Mouse (Mus musculus) macrophage (primary cell): Measurements from ENCODE around the gene Csrp1. TPM values are rescaled to one million over a fixed set of nuclear protein-coding genes. Genes with fewer than 3 reads are reported as not detected.

ENCODE experiments used
- H3K27ac ChIP-seq: fragments of 350-480 bp; formaldehyde crosslinking; 2 replicates; pipeline ENCODE4 v1.9.0; 2021
- H3K36me3 ChIP-seq: fragments of 350-480 bp; formaldehyde crosslinking; 2 replicates; pipeline ENCODE4 v1.9.0; 2021; ENCODE audit errors: inconsistent target
- H3K4me3 ChIP-seq: fragments of 350-480 bp; formaldehyde crosslinking; 2 replicates; pipeline ENCODE4 v1.9.0; 2021; ENCODE audit errors: inconsistent target
- H3K79me2 ChIP-seq: fragments of 350-480 bp; formaldehyde crosslinking; 2 replicates; pipeline ENCODE4 v1.9.0; 2021; ENCODE audit errors: inconsistent target
- WGBS: methylation state at CpG from one replicate; pipeline ENCODE4 v1.1.7; 2026; ENCODE audit warnings: inconsistent platforms; ENCODE audit not compliant: missing documents; 5-methylcytosine and 5-hydroxymethylcytosine counted together
- polyA plus RNA-seq: library from polyadenylated mRNA; stranded (reverse); fragments of 250-400 nt; gene quantifications from 3 replicates; pipeline ENCODE4 v1.2.4, GENCODE M21; 2018; ENCODE audit warnings: inconsistent platforms

The Csrp1 gene
- polyA plus RNA-seq, 1 experiment from 2014 or later = 227 TPM

- WGBS = 4% methylated on average over 82 of the region's 90 CpGs
- Histone ChIP-seq H3K4me3 (peak within 1 kb of the TSS; percentile 50), H3K27ac (peak within 1 kb of the TSS; percentile 24), H3K79me2 (no peaks in the 10 kb centered on the region), H3K36me3 (no peaks in the 10 kb centered on the region)
These were observed 46.1 kb downstream of the Csrp1 start, which contains the start of gene Phlda3 for GRCm38 (mm10) chr1:135765645-135766591. Gene Phlda3, plus strand, starts transcription at chr1:135766119.

- H3K27ac ChIP-seq = peak overlapping the region; percentile 24
These were observed 46.9 kb downstream of the Csrp1 start for GRCm38 (mm10) chr1:135766592-135767306.

GRCm38 (mm10) chr1:135767324-135767890 lies 47.5 kb downstream of the Csrp1 start:
- H3K27ac ChIP-seq = no peak overlapping the region
- 91% methylated on average over 4 of the region's 4 CpGs for WGBS
- no peaks in the 10 kb centered on the region for H3K79me2 ChIP-seq
- no peaks in the 10 kb centered on the region for H3K36me3 ChIP-seq
- H3K4me3 ChIP-seq = peak overlapping the region; percentile 50

More at GRCm38 (mm10) chr1:135766592-135767306, 46.9 kb downstream of the Csrp1 start:
- Histone ChIP-seq H3K4me3 (peak overlapping the region; percentile 50), H3K36me3 (no peaks in the 10 kb centered on the region), H3K79me2 (no peaks in the 10 kb centered on the region)
- WGBS = 43% methylated on average over 30 of the region's 30 CpGs

- Histone ChIP-seq H3K36me3 (no peaks in the 10 kb centered on the region), H3K4me3 (no peak overlapping the region)
- 95% methylated on average over 2 of the region's 2 CpGs for WGBS
These were observed 48.5 kb downstream of the Csrp1 start for GRCm38 (mm10) chr1:135768400-135768799.

GRCm38 (mm10) chr1:135770237-135770636 lies 50.4 kb downstream of the Csrp1 start:
- no peak overlapping the region for H3K4me3 ChIP-seq
- peak overlapping the region; percentile 21 for H3K27ac ChIP-seq
- H3K36me3 ChIP-seq = no peaks in the 10 kb centered on the region
- no peaks in the 10 kb centered on the region for H3K79me2 ChIP-seq
- 60% methylated on average over 7 of the region's 7 CpGs for WGBS

More at GRCm38 (mm10) chr1:135768400-135768799, 48.5 kb downstream of the Csrp1 start:
- Histone ChIP-seq H3K27ac (no peak overlapping the region), H3K79me2 (no peaks in the 10 kb centered on the region)

GRCm38 (mm10) chr1:135770896-135771572 lies 51.2 kb downstream of the Csrp1 start:
- H3K36me3 ChIP-seq = no peaks in the 10 kb centered on the region
- H3K79me2 ChIP-seq = no peaks in the 10 kb centered on the region
- peak overlapping the region; percentile 21 for H3K27ac ChIP-seq
- no peak overlapping the region for H3K4me3 ChIP-seq
- 61% methylated on average over 12 of the region's 12 CpGs for WGBS

GRCm38 (mm10) chr1:135771573-135771970 lies 51.7 kb downstream of the Csrp1 start:
- Histone ChIP-seq H3K36me3 (no peaks in the 10 kb centered on the region), H3K4me3 (no peak overlapping the region), H3K79me2 (no peaks in the 10 kb centered on the region), H3K27ac (no peak overlapping the region)
- WGBS = 95% methylated on average over 8 of the region's 8 CpGs

- Histone ChIP-seq H3K4me3 (no peak overlapping the region), H3K79me2 (no peaks in the 10 kb centered on the region), H3K36me3 (no peaks in the 10 kb centered on the region), H3K27ac (no peak overlapping the region)
These were observed 56.7 kb downstream of the Csrp1 start for GRCm38 (mm10) chr1:135776596-135776995.

GRCm38 (mm10) chr1:135777046-135777445 lies 57.2 kb downstream of the Csrp1 start:
- H3K27ac ChIP-seq = no peak overlapping the region
- H3K79me2 ChIP-seq = no peaks in the 10 kb centered on the region
- no peaks in the 10 kb centered on the region for H3K36me3 ChIP-seq
- WGBS = 100% methylated on average over 1 of the region's 1 CpGs
- H3K4me3 ChIP-seq = no peak overlapping the region

GRCm38 (mm10) chr1:135778780-135779535 lies 59.1 kb downstream of the Csrp1 start, which contains the start of gene Tnni1:
Gene Tnni1, plus strand, starts transcription at chr1:135779434.
- no peaks in the 10 kb centered on the region for H3K79me2 ChIP-seq
- no peaks in the 10 kb centered on the region for H3K36me3 ChIP-seq
- H3K27ac ChIP-seq = no peak within 1 kb of the TSS
- no peak within 1 kb of the TSS for H3K4me3 ChIP-seq
- WGBS = 24% methylated on average over 17 of the region's 22 CpGs

- Histone ChIP-seq H3K27ac (no peak overlapping the region), H3K79me2 (no peaks in the 10 kb centered on the region), H3K36me3 (no peaks in the 10 kb centered on the region), H3K4me3 (no peak overlapping the region)
- WGBS = 83% methylated on average over 4 of the region's 4 CpGs
These were observed 60.8 kb downstream of the Csrp1 start for GRCm38 (mm10) chr1:135780649-135781048.

GRCm38 (mm10) chr1:135781220-135781619 lies 61.4 kb downstream of the Csrp1 start:
- Histone ChIP-seq H3K27ac (no peak overlapping the region), H3K36me3 (no peaks in the 10 kb centered on the region), H3K79me2 (no peaks in the 10 kb centered on the region), H3K4me3 (no peak overlapping the region)
- 21% methylated on average over 13 of the region's 13 CpGs for WGBS

- no peak overlapping the region for H3K4me3 ChIP-seq
- H3K27ac ChIP-seq = no peak overlapping the region
- H3K79me2 ChIP-seq = no peaks in the 10 kb centered on the region
- 88% methylated on average over 9 of the region's 10 CpGs for WGBS
- no peaks in the 10 kb centered on the region for H3K36me3 ChIP-seq
These were observed 63.0 kb downstream of the Csrp1 start for GRCm38 (mm10) chr1:135782816-135783215.
